Mouse (Mus musculus): ENCODE measurements at regions not wholly inside any gene's neighbourhood (a gene's known extent, or its start where the extent isn't known, plus 50 kb on each side); places are given as distances from the start of the nearest gene placed in this dataset.

DNA sequence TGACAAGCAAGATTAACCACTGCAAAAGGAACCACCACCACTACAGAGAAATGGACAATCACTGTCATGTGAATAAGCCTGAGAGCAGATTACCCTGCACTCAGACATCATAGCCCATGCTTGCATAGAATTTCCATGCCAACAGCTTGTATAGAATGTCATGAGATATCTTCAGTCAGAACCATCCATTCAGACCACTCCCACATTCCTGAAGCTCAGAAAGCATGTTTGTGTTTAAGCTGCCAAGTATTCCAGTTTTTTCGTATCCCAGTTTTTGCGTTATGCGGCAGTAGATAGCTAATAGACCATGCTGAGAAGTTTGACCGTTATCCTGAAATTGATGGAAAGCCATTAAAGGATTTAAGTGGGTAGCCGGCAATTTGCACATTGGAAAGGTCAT is 155.8 kb upstream of the Snx19 start:
- Histone ChIP-seq H3K4me3 (ENCODE audit: low read depth, low read length) (no peak overlapping the region), H3K27me3 (replicated peaks; ENCODE audit: control insufficient read depth, insufficient read depth, low read length) (no peaks in the 10 kb centered on the region), H3K27ac (ENCODE audit: low read depth, low read length) (no peak overlapping the region), H3K9me3 (ENCODE audit: control insufficient read depth) (no peaks in the 10 kb centered on the region), H3K4me1 (replicated peaks; ENCODE audit: control insufficient read depth, insufficient read depth, low read length) (no peaks in the 10 kb centered on the region), H3K9ac (ENCODE audit: low read depth, low read length) (no peak overlapping the region), H3K36me3 (ENCODE audit: control insufficient read depth, insufficient read depth) (no peaks in the 10 kb centered on the region), H3K4me2 (replicated peaks; ENCODE audit: low read depth) (no peak overlapping the region)
- no peak for TF ChIP-seq CTCF (IDR thresholded peaks at IDR 0.05; ENCODE audit: low read depth)
- no peak for ATAC-seq
- 61% methylated on average over 5 of the region's 5 CpGs for WGBS

DNA sequence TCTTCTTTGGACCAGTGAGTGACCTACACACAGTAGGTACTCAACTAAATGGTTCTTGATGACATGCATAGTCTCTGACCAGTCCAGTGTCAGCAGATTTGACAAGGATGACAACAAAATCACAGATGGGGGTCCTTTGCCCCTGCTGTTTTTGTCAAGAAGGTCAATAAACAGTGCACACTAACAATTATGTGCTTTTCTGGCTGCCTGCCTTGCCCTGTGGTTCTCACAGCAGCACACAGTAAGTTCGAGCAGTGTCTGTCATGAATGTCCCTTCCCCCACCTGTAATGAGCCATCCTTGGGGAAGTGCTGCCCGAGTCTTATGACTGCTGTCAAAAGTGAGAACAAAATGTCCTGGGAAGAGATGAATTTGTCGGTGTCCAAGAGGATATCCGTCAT is 153.1 kb upstream of the Snx19 start:
- no peaks in the 10 kb centered on the region for H3K36me3 ChIP-seq (ENCODE audit: control insufficient read depth, insufficient read depth)
- no peak overlapping the region for H3K27ac ChIP-seq (ENCODE audit: low read depth, low read length)
- H3K4me2 ChIP-seq (replicated peaks; ENCODE audit: low read depth), result no peak overlapping the region
- H3K9me3 ChIP-seq (ENCODE audit: control insufficient read depth), result no peaks in the 10 kb centered on the region
- no peak overlapping the region for H3K4me3 ChIP-seq (ENCODE audit: low read depth, low read length)
- no peak for ATAC-seq
- 61% methylated on average over 4 of the region's 4 CpGs for WGBS
- H3K27me3 ChIP-seq (replicated peaks; ENCODE audit: control insufficient read depth, insufficient read depth, low read length), result no peaks in the 10 kb centered on the region
- no peak overlapping the region for H3K9ac ChIP-seq (ENCODE audit: low read depth, low read length)
- H3K4me1 ChIP-seq (replicated peaks; ENCODE audit: control insufficient read depth, insufficient read depth, low read length), result no peaks in the 10 kb centered on the region
- TF ChIP-seq CTCF (IDR thresholded peaks at IDR 0.05; ENCODE audit: low read depth), result no peak

DNA sequence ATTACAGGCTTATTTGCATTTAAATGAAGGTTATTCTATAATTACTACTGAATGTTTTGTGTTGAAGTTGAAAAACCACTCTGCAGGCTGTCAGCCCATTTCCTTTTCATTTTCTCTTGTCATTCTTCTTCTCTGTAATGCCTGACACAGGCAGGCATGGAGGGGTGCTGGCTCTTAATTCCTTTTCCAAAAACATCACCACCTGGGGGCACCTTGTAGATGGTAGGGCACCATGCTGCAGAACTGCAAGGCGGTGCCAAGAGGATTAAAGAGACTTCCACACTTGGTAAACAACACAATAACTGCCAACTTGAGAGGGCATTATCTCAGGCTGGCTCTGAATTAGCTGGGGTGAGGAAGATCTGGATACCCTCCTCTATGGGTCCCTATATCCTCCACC is 148.7 kb upstream of the Snx19 start:
- 85% methylated on average over 1 of the region's 1 CpGs for WGBS
- TF ChIP-seq CTCF (IDR thresholded peaks at IDR 0.05; ENCODE audit: low read depth), result no peak

DNA sequence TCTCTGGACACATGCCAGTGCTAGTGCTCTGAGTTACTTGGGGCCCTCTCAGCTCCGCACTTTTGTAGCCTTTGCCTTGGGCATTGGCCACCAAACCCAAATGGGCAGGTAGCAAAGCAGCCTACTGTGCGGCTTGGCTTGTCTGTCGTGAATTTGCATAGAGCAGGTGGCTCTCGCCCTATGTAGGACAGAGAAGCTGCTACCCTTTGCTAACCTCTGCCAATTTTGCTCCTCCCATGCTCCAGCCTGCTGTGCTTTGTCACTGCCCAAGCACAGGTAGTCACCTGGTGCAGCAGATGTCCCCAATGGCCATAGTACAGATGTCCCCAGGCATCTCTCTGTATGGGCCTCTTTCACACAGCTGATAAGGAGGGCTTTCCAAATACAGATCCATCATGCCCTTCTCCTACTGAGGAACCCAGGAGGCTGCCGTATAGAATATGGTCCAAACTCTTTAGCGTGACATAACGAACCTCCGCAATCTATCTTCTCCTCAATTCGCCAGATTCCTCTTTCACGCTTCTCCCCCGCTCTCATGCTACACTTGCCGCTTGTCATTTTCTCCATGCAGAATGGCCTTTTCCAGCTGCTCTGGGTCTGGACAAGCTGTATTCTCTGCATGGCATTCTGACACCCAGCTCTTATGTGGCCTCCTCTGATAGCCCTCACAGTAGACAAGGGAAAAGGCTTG is 143.7 kb upstream of the Snx19 start:
- ATAC-seq, result no peak
- Histone ChIP-seq H3K4me3 (ENCODE audit: low read depth, low read length) (no peak overlapping the region), H3K27me3 (replicated peaks; ENCODE audit: control insufficient read depth, insufficient read depth, low read length) (no peaks in the 10 kb centered on the region), H3K27ac (ENCODE audit: low read depth, low read length) (no peak overlapping the region), H3K4me1 (replicated peaks; ENCODE audit: control insufficient read depth, insufficient read depth, low read length) (no peaks in the 10 kb centered on the region), H3K9me3 (ENCODE audit: control insufficient read depth) (no peaks in the 10 kb centered on the region), H3K36me3 (ENCODE audit: control insufficient read depth, insufficient read depth) (no peaks in the 10 kb centered on the region), H3K4me2 (replicated peaks; ENCODE audit: low read depth) (no peak overlapping the region), H3K9ac (ENCODE audit: low read depth, low read length) (no peak overlapping the region)
- TF ChIP-seq CTCF (IDR thresholded peaks at IDR 0.05; ENCODE audit: low read depth), result no peak
- WGBS, result 87% methylated on average over 12 of the region's 12 CpGs

More for the DNA sequence above, 148.7 kb upstream of the Snx19 start:
- Histone ChIP-seq H3K27me3 (replicated peaks; ENCODE audit: control insufficient read depth, insufficient read depth, low read length) (no peaks in the 10 kb centered on the region), H3K36me3 (ENCODE audit: control insufficient read depth, insufficient read depth) (no peaks in the 10 kb centered on the region), H3K27ac (ENCODE audit: low read depth, low read length) (no peak overlapping the region), H3K9me3 (ENCODE audit: control insufficient read depth) (no peaks in the 10 kb centered on the region), H3K4me1 (replicated peaks; ENCODE audit: control insufficient read depth, insufficient read depth, low read length) (no peaks in the 10 kb centered on the region), H3K4me3 (ENCODE audit: low read depth, low read length) (no peak overlapping the region), H3K9ac (ENCODE audit: low read depth, low read length) (no peak overlapping the region), H3K4me2 (replicated peaks; ENCODE audit: low read depth) (no peak overlapping the region)
- no peak for ATAC-seq

DNA sequence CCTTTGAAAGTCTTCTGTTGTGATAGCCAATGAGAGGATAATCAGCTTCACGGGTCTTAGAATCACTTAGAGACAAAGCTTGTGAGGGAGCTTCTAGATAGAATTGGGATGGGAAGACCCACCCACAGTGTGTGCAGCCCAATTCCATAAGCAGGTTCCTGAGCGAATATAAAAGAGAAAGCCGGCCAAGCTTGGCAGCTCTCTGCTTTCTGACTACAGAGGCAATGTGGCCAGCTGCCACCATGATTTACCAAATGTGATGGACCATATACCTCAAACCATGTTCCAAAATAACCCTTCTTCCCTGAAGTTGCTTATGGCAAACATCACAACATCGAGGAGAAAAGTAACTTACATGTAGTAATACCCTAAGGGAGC is 143.1 kb upstream of the Snx19 start:
- 77% methylated on average over 4 of the region's 4 CpGs for WGBS
- Histone ChIP-seq H3K27me3 (replicated peaks; ENCODE audit: control insufficient read depth, insufficient read depth, low read length) (no peaks in the 10 kb centered on the region), H3K9me3 (ENCODE audit: control insufficient read depth) (no peaks in the 10 kb centered on the region), H3K4me3 (ENCODE audit: low read depth, low read length) (no peak overlapping the region), H3K4me1 (replicated peaks; ENCODE audit: control insufficient read depth, insufficient read depth, low read length) (no peaks in the 10 kb centered on the region), H3K27ac (ENCODE audit: low read depth, low read length) (no peak overlapping the region), H3K9ac (ENCODE audit: low read depth, low read length) (no peak overlapping the region), H3K4me2 (replicated peaks; ENCODE audit: low read depth) (no peak overlapping the region), H3K36me3 (ENCODE audit: control insufficient read depth, insufficient read depth) (no peaks in the 10 kb centered on the region)
- no peak for TF ChIP-seq CTCF (IDR thresholded peaks at IDR 0.05; ENCODE audit: low read depth)
- ATAC-seq, result no peak

DNA sequence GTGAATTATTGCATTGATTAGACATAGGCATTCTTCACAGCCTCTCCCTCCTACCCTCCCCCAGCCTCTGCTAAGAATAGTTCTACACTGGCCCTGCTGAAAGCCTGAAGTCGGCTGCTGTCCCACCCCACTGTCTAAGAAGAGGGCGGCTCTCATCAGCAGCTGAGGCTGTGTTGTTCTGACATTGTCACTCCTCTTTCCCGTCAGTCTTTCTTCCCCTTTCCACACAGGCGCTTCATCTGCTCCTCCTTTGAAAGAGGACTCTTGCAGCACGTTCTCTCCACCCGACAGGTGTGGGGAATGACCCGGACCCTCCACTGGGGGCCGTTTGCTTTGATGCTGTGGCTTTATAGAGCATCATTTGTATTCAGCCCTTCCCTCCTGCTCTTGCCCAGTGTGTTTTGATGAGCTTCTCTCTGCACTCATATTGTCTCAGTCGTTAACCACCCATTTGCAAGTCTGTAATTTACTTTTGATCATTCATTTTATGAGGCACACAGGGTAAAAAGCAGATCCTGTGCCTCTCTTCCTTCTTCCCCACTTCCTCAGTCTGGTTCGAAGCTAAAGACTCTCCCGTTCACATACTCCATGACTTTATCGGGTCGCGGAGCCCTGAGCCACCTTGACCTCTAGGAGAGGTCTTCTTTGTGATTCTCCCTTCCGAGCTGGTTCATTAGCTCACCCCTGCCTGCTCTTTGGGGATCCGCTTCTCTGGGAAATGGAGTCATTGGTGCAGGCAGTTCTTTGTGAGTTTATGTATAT is 142.2 kb upstream of the Snx19 start:
- no peaks in the 10 kb centered on the region for H3K27me3 ChIP-seq (replicated peaks; ENCODE audit: control insufficient read depth, insufficient read depth, low read length)
- H3K9me3 ChIP-seq (ENCODE audit: control insufficient read depth), result no peaks in the 10 kb centered on the region
- no peak overlapping the region for H3K9ac ChIP-seq (ENCODE audit: low read depth, low read length)
- WGBS, result 41% methylated on average over 16 of the region's 16 CpGs
- no peak for ATAC-seq
- no peaks in the 10 kb centered on the region for H3K36me3 ChIP-seq (ENCODE audit: control insufficient read depth, insufficient read depth)
- H3K4me1 ChIP-seq (replicated peaks; ENCODE audit: control insufficient read depth, insufficient read depth, low read length), result no peaks in the 10 kb centered on the region
- TF ChIP-seq CTCF (IDR thresholded peaks at IDR 0.05; ENCODE audit: low read depth), result no peak
- H3K27ac ChIP-seq (ENCODE audit: low read depth, low read length), result no peak overlapping the region
- no peak overlapping the region for H3K4me2 ChIP-seq (replicated peaks; ENCODE audit: low read depth)
- H3K4me3 ChIP-seq (ENCODE audit: low read depth, low read length), result no peak overlapping the region
